Mouse (Mus musculus) liver, embryonic 13.5 days (tissue): ENCODE measurements around the gene Dcp1b. TPM values are rescaled to one million over a fixed set of nuclear protein-coding genes. Genes with fewer than 3 reads are reported as not detected.
A peak's percentile ranks its signal among the peaks of the same experiment; 100 is the strongest.

Source experiments
- ATAC-seq: fragments of 200-750 bp; cut with Nextera tagmentation; 2 replicates; pipeline ENCODE4 v1.8.0; 2017; ENCODE audit warnings: low read depth, mild to moderate bottlenecking, moderate number of reproducible peaks, moderate library complexity
- DNase-seq: peaks from one replicate; pipeline ENCODE4 v3.0.0; 2022
- H3K27ac ChIP-seq: fragments of 300-500 bp; sonication (generic); 2 replicates; pipeline ENCODE4 v1.5.1; 2015; ENCODE audit warnings: moderate library complexity, mild to moderate bottlenecking, inconsistent platforms
- H3K27me3 ChIP-seq: fragments of 300-500 bp; sonication (generic); 2 replicates; pipeline ENCODE4 v1.6.1; 2015; ENCODE audit warnings: mild to moderate bottlenecking, inconsistent platforms
- H3K36me3 ChIP-seq: fragments of 300-500 bp; sonication (generic); 2 replicates; pipeline ENCODE4 v1.6.1; 2015; ENCODE audit warnings: mild to moderate bottlenecking, inconsistent platforms
- H3K4me1 ChIP-seq: fragments of 300-500 bp; sonication (generic); replicated peaks from 2 replicates; pipeline ENCODE4 v1.6.1; 2015; ENCODE audit warnings: inconsistent platforms
- H3K4me2 ChIP-seq: fragments of 300-500 bp; sonication (generic); 2 replicates; pipeline ENCODE4 v1.6.1; 2015; ENCODE audit warnings: inconsistent platforms, mild to moderate bottlenecking, moderate library complexity
- H3K4me3 ChIP-seq: fragments of 300-500 bp; sonication (generic); replicated peaks from 2 replicates; pipeline ENCODE4 v1.5.1; 2015; ENCODE audit warnings: mild to moderate bottlenecking, inconsistent platforms
- H3K9ac ChIP-seq: fragments of 300-500 bp; sonication (generic); 2 replicates; pipeline ENCODE4 v1.6.1; 2015; ENCODE audit warnings: mild to moderate bottlenecking, inconsistent platforms
- H3K9me3 ChIP-seq: fragments of 300-500 bp; sonication (generic); replicated peaks from 2 replicates; pipeline ENCODE4 v1.6.1; 2016; ENCODE audit warnings: inconsistent platforms
- WGBS: fragments of 180-500 bp; shearing (Covaris S2); methylation state at CpG from one replicate; pipeline ENCODE4 v1.1.7; 2015; ENCODE audit not compliant: insufficient replicate concordance; 5-methylcytosine and 5-hydroxymethylcytosine counted together
- polyA plus RNA-seq: library from polyadenylated mRNA; unstranded; fragments of >200 nt; fragmentation: Nextera tagmentation; extraction: Ambion mirVana; gene quantifications from 2 replicates; pipeline ENCODE4 v1.2.1, GENCODE M21; 2015

Dcp1b gene
- 3.2 and 3.3 TPM in 2 replicates for polyA plus RNA-seq

DNA sequence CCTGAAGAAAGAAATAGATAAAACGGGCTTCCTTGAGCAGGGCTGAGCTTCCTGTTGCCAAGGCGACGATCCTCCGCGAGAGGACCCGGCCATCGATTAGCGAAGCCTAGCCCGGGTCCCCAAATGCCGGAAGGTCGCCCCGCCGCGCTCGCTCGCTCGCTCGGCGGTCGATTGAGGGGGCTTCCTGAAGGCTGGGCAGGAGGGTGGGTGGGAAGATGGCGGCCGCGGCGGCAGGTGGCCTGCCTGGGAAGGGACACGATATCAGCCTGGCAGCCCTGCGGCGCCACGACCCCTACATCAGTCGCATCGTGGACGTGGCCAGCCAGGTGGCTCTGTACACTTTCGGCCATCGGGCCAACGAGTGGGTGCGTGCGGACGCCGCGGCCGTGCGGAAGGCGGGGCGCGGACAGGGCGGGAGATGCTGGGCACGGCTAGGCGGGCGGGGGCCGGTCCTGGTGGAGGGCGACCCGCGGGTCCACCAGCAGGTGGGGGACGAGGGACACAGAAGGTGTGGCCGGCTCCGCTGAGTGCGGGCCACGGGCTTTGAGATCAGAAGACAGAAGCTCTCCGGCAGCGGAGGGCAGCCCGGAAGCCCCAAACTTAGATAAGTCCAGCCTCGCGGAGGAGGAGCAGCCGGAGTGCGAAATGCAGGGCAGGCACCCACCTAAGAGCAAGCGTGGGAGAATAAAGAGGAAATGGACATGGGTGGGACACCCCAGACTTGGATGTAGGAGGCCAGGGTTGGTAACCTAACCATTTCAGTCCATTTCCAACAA, at the start of gene Dcp1b:
Gene Dcp1b (plus strand): TSS at position 176 of the 776 bp plus-strand sequence.
- WGBS: under 1% methylated on average over 65 of the region's 65 CpGs
- peak within 1 kb of the TSS; percentile 88 for H3K27ac ChIP-seq
- no peaks in the 10 kb centered on the region for H3K27me3 ChIP-seq
- H3K9me3 ChIP-seq: no peaks in the 10 kb centered on the region
- peak; percentile 95 for ATAC-seq
- peaks cover 28% of the 10 kb centered on the region for H3K4me1 ChIP-seq
- peaks cover 2% of the 10 kb centered on the region; the same call in 1 of the 2 replicates for H3K36me3 ChIP-seq
- H3K4me2 ChIP-seq: peak within 1 kb of the TSS; percentile 76
- peak; percentile 80 for DNase-seq
- peak within 1 kb of the TSS; percentile 83 for H3K9ac ChIP-seq
- H3K4me3 ChIP-seq: peak within 1 kb of the TSS; percentile 76

GRCm38 (mm10) chr6:119126991-119127390, 48.1 kb upstream of the Dcp1b start:
- ATAC-seq: no peak
- Histone ChIP-seq H3K36me3 (no peaks in the 10 kb centered on the region), H3K4me1 (no peaks in the 10 kb centered on the region), H3K9me3 (no peaks in the 10 kb centered on the region), H3K27ac (no peak overlapping the region), H3K9ac (no peak overlapping the region), H3K27me3 (no peaks in the 10 kb centered on the region), H3K4me3 (no peak overlapping the region), H3K4me2 (no peak overlapping the region)
- DNase-seq: no peak
- WGBS: 53% methylated on average over 3 of the region's 3 CpGs

DNA sequence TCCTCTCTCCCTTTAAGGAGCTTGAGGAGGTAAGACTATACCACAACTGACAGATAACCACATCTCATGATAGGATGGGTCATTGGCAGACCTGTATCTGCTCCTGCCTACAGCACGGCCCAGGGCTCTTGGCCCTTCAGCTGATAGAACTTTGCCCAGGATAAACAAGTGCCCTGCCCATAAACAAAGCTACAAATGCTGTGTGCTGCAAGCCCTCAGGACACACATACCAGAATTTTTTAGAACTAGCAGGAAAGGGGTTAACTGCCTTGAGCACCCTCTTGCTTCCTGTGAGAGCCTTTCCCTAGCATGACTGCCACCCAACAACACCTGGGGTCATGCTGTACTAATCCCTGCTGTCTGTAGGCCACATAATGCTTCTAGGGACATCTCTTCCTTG, 47.0 kb upstream of the Dcp1b start:
- H3K27ac ChIP-seq: no peak overlapping the region

GRCm38 (mm10) chr6:119128521-119128920, 46.5 kb upstream of the Dcp1b start:
- no peak overlapping the region for H3K27ac ChIP-seq
- H3K4me2 ChIP-seq: no peak overlapping the region
- no peak for DNase-seq
- H3K36me3 ChIP-seq: no peaks in the 10 kb centered on the region
- H3K27me3 ChIP-seq: no peaks in the 10 kb centered on the region
- no peak overlapping the region for H3K9ac ChIP-seq
- H3K9me3 ChIP-seq: no peaks in the 10 kb centered on the region
- 75% methylated on average over 8 of the region's 8 CpGs for WGBS
- H3K4me1 ChIP-seq: no peaks in the 10 kb centered on the region
- ATAC-seq: no peak
- no peak overlapping the region for H3K4me3 ChIP-seq

More for the DNA sequence above, 47.0 kb upstream of the Dcp1b start:
- Histone ChIP-seq H3K4me1 (no peaks in the 10 kb centered on the region), H3K9me3 (no peaks in the 10 kb centered on the region), H3K36me3 (no peaks in the 10 kb centered on the region), H3K4me3 (no peak overlapping the region), H3K9ac (no peak overlapping the region), H3K27me3 (no peaks in the 10 kb centered on the region), H3K4me2 (no peak overlapping the region)
- ATAC-seq (no peak), DNase-seq (no peak)
- WGBS: 74% methylated on average over 1 of the region's 1 CpGs

- Histone ChIP-seq H3K4me3 (no peak overlapping the region), H3K9me3 (no peaks in the 10 kb centered on the region), H3K9ac (no peak overlapping the region), H3K27me3 (no peaks in the 10 kb centered on the region), H3K4me2 (no peak overlapping the region), H3K4me1 (no peaks in the 10 kb centered on the region), H3K27ac (no peak overlapping the region), H3K36me3 (no peaks in the 10 kb centered on the region)
- ATAC-seq: no peak
- 54% methylated on average over 5 of the region's 5 CpGs for WGBS
- peak; percentile 13 for DNase-seq
Measured at GRCm38 (mm10) chr6:119129664-119130063, 45.4 kb upstream of the Dcp1b start.

DNA sequence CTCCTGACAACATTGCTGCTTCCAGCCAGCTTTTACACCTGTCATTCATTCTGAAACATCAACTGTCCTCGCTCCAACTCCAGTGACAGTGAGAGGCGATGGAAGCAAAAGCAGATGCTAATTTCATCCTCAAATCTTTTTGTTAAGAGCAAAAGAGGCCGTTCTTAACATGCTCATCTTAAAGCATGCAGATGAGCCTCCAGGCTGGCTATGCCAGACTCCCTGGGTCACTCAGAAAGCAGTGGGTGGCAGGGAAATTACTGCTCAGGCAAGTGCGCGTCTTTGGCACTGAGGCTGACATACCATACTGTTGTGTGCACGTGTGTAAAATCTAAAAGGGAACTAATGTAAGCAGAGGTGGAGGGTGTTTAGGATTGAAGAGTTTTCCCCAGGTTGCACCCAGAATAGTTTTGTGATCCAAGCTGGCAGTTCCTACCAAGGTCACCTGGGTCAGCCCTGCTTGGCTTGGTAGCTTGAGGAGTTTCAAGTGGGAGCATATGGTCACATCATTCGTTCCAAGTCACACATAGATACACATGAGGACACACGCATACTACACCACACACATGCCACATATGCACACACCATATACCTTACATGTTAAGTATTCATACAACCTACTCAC, 42.8 kb upstream of the Dcp1b start:
- Histone ChIP-seq H3K4me1 (no peaks in the 10 kb centered on the region), H3K9me3 (no peaks in the 10 kb centered on the region), H3K27me3 (no peaks in the 10 kb centered on the region), H3K4me2 (no peak overlapping the region), H3K9ac (no peak overlapping the region), H3K4me3 (no peak overlapping the region), H3K36me3 (no peaks in the 10 kb centered on the region), H3K27ac (no peak overlapping the region)
- WGBS: 71% methylated on average over 8 of the region's 8 CpGs
- DNase-seq: no peak
- no peak for ATAC-seq

DNA sequence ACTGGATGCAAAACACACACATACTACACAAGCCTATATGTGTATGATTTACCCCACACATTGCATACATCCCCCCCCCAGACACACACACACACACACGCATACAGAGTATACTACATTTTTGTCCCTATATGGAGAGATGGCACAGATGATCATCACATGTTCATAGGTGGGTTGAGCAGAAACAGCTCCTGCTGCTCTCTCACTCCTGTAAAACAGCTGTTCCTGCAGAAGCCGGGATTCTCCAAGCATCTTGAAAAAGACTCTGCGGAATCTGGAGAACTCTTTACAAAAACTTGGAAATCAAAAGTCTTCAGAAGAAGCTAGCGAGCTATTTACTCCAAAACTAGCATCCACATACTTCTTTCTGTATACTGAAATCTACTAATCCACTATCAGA, 42.2 kb upstream of the Dcp1b start:
- H3K27me3 ChIP-seq: no peaks in the 10 kb centered on the region
- no peak for DNase-seq
- no peaks in the 10 kb centered on the region for H3K9me3 ChIP-seq
- H3K36me3 ChIP-seq: no peaks in the 10 kb centered on the region
- no peak overlapping the region for H3K4me3 ChIP-seq
- H3K4me1 ChIP-seq: no peaks in the 10 kb centered on the region
- ATAC-seq: no peak
- no peak overlapping the region for H3K4me2 ChIP-seq
- no peak overlapping the region for H3K9ac ChIP-seq
- WGBS: 71% methylated on average over 4 of the region's 4 CpGs
- H3K27ac ChIP-seq: no peak overlapping the region

DNA sequence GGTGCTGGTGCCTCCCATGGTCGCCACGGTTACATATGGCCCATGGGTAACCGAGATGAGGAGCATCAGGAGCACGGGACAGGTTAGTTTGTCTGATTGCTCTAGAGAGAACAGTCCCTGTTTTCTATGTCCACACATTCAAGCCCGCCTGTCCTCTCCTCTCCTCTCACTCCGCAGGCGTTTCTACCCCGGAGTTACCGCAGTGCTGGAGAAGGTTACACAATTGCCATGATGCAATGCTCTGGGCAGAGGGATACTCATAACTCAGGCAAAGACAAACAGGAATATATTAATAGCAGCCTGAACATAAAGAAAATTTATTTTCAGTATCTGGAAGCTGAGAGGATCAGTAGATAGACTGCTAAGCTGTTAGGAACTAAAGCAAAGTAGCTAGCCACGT, 37.3 kb upstream of the Dcp1b start:
- H3K4me1 ChIP-seq: 0 out of 2 replicates have a peak, but pooled peaks cover 7% of the 10 kb centered on the region
- no peak overlapping the region for H3K27ac ChIP-seq
- peaks cover 5% of the 10 kb centered on the region for H3K27me3 ChIP-seq
- ATAC-seq (no peak), DNase-seq (no peak)
- H3K9me3 ChIP-seq: no peaks in the 10 kb centered on the region
- H3K4me2 ChIP-seq: no peak overlapping the region
- 65% methylated on average over 10 of the region's 10 CpGs for WGBS
- no peaks in the 10 kb centered on the region for H3K36me3 ChIP-seq
- no peak overlapping the region for H3K4me3 ChIP-seq
- no peak overlapping the region for H3K9ac ChIP-seq

- no peak overlapping the region for H3K9ac ChIP-seq
- peaks cover 7% of the 10 kb centered on the region for H3K27me3 ChIP-seq
- no peak overlapping the region for H3K27ac ChIP-seq
- H3K4me3 ChIP-seq: no peak overlapping the region
- DNase-seq: no peak
- no peaks in the 10 kb centered on the region for H3K9me3 ChIP-seq
- 0 out of 2 replicates have a peak, but pooled peaks cover 7% of the 10 kb centered on the region for H3K4me1 ChIP-seq
- no peak overlapping the region for H3K4me2 ChIP-seq
- 38% methylated on average over 7 of the region's 7 CpGs for WGBS
- H3K36me3 ChIP-seq: no peaks in the 10 kb centered on the region
- 0 out of 2 replicates have a peak, but pooled peaks have one; percentile 15 for ATAC-seq
Measured at GRCm38 (mm10) chr6:119139561-119139960, 35.5 kb upstream of the Dcp1b start.

DNA sequence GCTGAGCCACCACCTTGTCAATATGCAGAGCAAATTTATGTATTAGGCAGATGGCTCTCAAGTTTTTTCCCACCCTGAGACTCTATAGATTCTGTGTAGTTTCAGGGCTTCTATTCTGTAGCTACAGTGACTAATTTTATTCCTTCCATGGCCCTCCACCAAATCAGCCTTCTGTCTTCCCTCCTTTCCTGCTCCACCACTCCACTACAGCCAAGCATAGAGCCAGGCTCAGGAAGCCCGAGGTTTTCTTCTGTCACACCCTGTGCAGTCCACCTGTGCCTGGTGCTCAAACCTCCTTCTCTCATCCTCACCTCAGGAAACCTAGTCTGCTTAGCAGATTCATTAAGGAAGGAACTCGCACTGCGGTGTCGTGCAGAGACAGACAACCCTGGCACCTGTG, 29.9 kb upstream of the Dcp1b start:
- Histone ChIP-seq H3K9ac (no peak overlapping the region), H3K4me3 (no peak overlapping the region), H3K4me2 (no peak overlapping the region), H3K36me3 (no peaks in the 10 kb centered on the region), H3K4me1 (no peaks in the 10 kb centered on the region), H3K9me3 (no peaks in the 10 kb centered on the region), H3K27me3 (peaks cover 7% of the 10 kb centered on the region), H3K27ac (no peak overlapping the region)
- DNase-seq (no peak), ATAC-seq (no peak)
- 45% methylated on average over 4 of the region's 4 CpGs for WGBS

GRCm38 (mm10) chr6:119165677-119166076, 9.4 kb upstream of the Dcp1b start:
- ATAC-seq: no peak
- no peak overlapping the region for H3K27ac ChIP-seq
- H3K4me3 ChIP-seq: no peak overlapping the region
- H3K4me2 ChIP-seq: no peak overlapping the region
- no peaks in the 10 kb centered on the region for H3K9me3 ChIP-seq
- no peaks in the 10 kb centered on the region for H3K4me1 ChIP-seq
- no peak overlapping the region for H3K9ac ChIP-seq
- H3K36me3 ChIP-seq: no peaks in the 10 kb centered on the region
- no peak for DNase-seq
- no peaks in the 10 kb centered on the region for H3K27me3 ChIP-seq
